Mouse (Mus musculus): ENCODE data around the gene Ube2n. TPM values are rescaled to one million over a fixed set of nuclear protein-coding genes. Genes with fewer than 3 reads are reported as not detected.

The Ube2n gene
- 179 and 189 TPM in 2 replicates for polyA plus RNA-seq (2015; fragmentation: Nextera tagmentation; extraction: Ambion mirVana)

- Histone ChIP-seq H3K4me1 (ENCODE audit: insufficient read depth, low read depth, low read length) (no peaks in the 10 kb centered on the region), H3K4me3 (ENCODE audit: low read depth, low read length) (peak within 1 kb of the TSS; percentile 90), H3K36me3 (ENCODE audit: insufficient read depth, low read length) (no peaks in the 10 kb centered on the region), H3K9me3 (ENCODE audit: low read length) (no peaks in the 10 kb centered on the region), H3K9ac (replicated peaks; ENCODE audit: low read depth) (peak within 1 kb of the TSS; percentile 93), H3K4me2 (replicated peaks; ENCODE audit: low read depth, low read length) (peak within 1 kb of the TSS; percentile 74), H3K27ac (ENCODE audit: low read length) (peak within 1 kb of the TSS; percentile 98), H3K27me3 (replicated peaks; ENCODE audit: insufficient read depth, low read length) (no peaks in the 10 kb centered on the region)
- peak; percentile 99 for DNase-seq (ENCODE audit: low spot score)
- ATAC-seq = peak; percentile 97
- TF ChIP-seq EP300 (IDR thresholded peaks at IDR 0.05) (no peak), CTCF (IDR thresholded peaks at IDR 0.05) (0 out of 2 replicates have a peak, but pooled peaks have one; percentile 2)
- WGBS = under 1% methylated on average over 63 of the region's 81 CpGs
Observed at GRCm38 (mm10) chr10:95514656-95515292, at the start of gene Ube2n. TSS of gene Ube2n (plus strand) at chr10:95515145.

GRCm38 (mm10) chr10:95465485-95465896 is 49.5 kb upstream of the Ube2n start:
- DNase-seq (ENCODE audit: low spot score) (peak; percentile 88), ATAC-seq (peak; percentile 86)
- no peaks in the 10 kb centered on the region for H3K4me1 ChIP-seq (ENCODE audit: insufficient read depth, low read depth, low read length)
- no peak overlapping the region for H3K9ac ChIP-seq (replicated peaks; ENCODE audit: low read depth)
- no peak overlapping the region for H3K4me3 ChIP-seq (ENCODE audit: low read depth, low read length)
- H3K9me3 ChIP-seq (ENCODE audit: low read length) = no peaks in the 10 kb centered on the region
- H3K36me3 ChIP-seq (ENCODE audit: insufficient read depth, low read length) = no peaks in the 10 kb centered on the region
- H3K27me3 ChIP-seq (replicated peaks; ENCODE audit: insufficient read depth, low read length) = no peaks in the 10 kb centered on the region
- no peak overlapping the region for H3K4me2 ChIP-seq (replicated peaks; ENCODE audit: low read depth, low read length)
- TF ChIP-seq CTCF (IDR thresholded peaks at IDR 0.05) (no peak), EP300 (IDR thresholded peaks at IDR 0.05) (peak; percentile 91)
- 14% methylated on average over 4 of the region's 4 CpGs for WGBS
- H3K27ac ChIP-seq (ENCODE audit: low read length) = peak overlapping the region; percentile 64; the same call in 1 of the 2 replicates

GRCm38 (mm10) chr10:95468894-95469293 is 46.1 kb upstream of the Ube2n start:
- Histone ChIP-seq H3K4me3 (ENCODE audit: low read depth, low read length) (no peak overlapping the region), H3K9me3 (ENCODE audit: low read length) (no peaks in the 10 kb centered on the region), H3K27me3 (replicated peaks; ENCODE audit: insufficient read depth, low read length) (no peaks in the 10 kb centered on the region), H3K36me3 (ENCODE audit: insufficient read depth, low read length) (no peaks in the 10 kb centered on the region), H3K4me2 (replicated peaks; ENCODE audit: low read depth, low read length) (no peak overlapping the region), H3K27ac (ENCODE audit: low read length) (no peak overlapping the region), H3K9ac (replicated peaks; ENCODE audit: low read depth) (no peak overlapping the region), H3K4me1 (ENCODE audit: insufficient read depth, low read depth, low read length) (no peaks in the 10 kb centered on the region)
- TF ChIP-seq EP300 (IDR thresholded peaks at IDR 0.05) (no peak), CTCF (IDR thresholded peaks at IDR 0.05) (no peak)
- WGBS = 72% methylated on average over 3 of the region's 4 CpGs
- DNase-seq (ENCODE audit: low spot score) (no peak), ATAC-seq (no peak)

GRCm38 (mm10) chr10:95471186-95471585 is 43.8 kb upstream of the Ube2n start:
- Histone ChIP-seq H3K4me1 (ENCODE audit: insufficient read depth, low read depth, low read length) (no peaks in the 10 kb centered on the region), H3K4me2 (replicated peaks; ENCODE audit: low read depth, low read length) (no peak overlapping the region), H3K4me3 (ENCODE audit: low read depth, low read length) (no peak overlapping the region), H3K9ac (replicated peaks; ENCODE audit: low read depth) (no peak overlapping the region), H3K27ac (ENCODE audit: low read length) (no peak overlapping the region), H3K9me3 (ENCODE audit: low read length) (no peaks in the 10 kb centered on the region), H3K27me3 (replicated peaks; ENCODE audit: insufficient read depth, low read length) (no peaks in the 10 kb centered on the region), H3K36me3 (ENCODE audit: insufficient read depth, low read length) (no peaks in the 10 kb centered on the region)
- no peak for DNase-seq (ENCODE audit: low spot score)
- TF ChIP-seq CTCF (IDR thresholded peaks at IDR 0.05) = no peak
- no peak for TF ChIP-seq EP300 (IDR thresholded peaks at IDR 0.05)
- no peak for ATAC-seq
- 79% methylated on average over 3 of the region's 3 CpGs for WGBS

GRCm38 (mm10) chr10:95471889-95472547 is 42.9 kb upstream of the Ube2n start:
- Histone ChIP-seq H3K4me2 (replicated peaks; ENCODE audit: low read depth, low read length) (no peak overlapping the region), H3K9ac (replicated peaks; ENCODE audit: low read depth) (no peak overlapping the region), H3K9me3 (ENCODE audit: low read length) (no peaks in the 10 kb centered on the region), H3K4me1 (ENCODE audit: insufficient read depth, low read depth, low read length) (no peaks in the 10 kb centered on the region), H3K27ac (ENCODE audit: low read length) (no peak overlapping the region), H3K36me3 (ENCODE audit: insufficient read depth, low read length) (no peaks in the 10 kb centered on the region), H3K27me3 (replicated peaks; ENCODE audit: insufficient read depth, low read length) (no peaks in the 10 kb centered on the region), H3K4me3 (ENCODE audit: low read depth, low read length) (no peak overlapping the region)
- TF ChIP-seq EP300 (IDR thresholded peaks at IDR 0.05) = no peak
- WGBS = 83% methylated on average over 11 of the region's 11 CpGs
- DNase-seq (ENCODE audit: low spot score) (no peak), ATAC-seq (no peak)

- Histone ChIP-seq H3K9ac (replicated peaks; ENCODE audit: low read depth) (no peak overlapping the region), H3K4me2 (replicated peaks; ENCODE audit: low read depth, low read length) (no peak overlapping the region), H3K4me1 (ENCODE audit: insufficient read depth, low read depth, low read length) (no peaks in the 10 kb centered on the region), H3K4me3 (ENCODE audit: low read depth, low read length) (no peak overlapping the region), H3K9me3 (ENCODE audit: low read length) (no peaks in the 10 kb centered on the region), H3K27ac (ENCODE audit: low read length) (no peak overlapping the region), H3K36me3 (ENCODE audit: insufficient read depth, low read length) (no peaks in the 10 kb centered on the region), H3K27me3 (replicated peaks; ENCODE audit: insufficient read depth, low read length) (no peaks in the 10 kb centered on the region)
- ATAC-seq (peak; percentile 90), DNase-seq (ENCODE audit: low spot score) (peak; percentile 94)
- WGBS = 4% methylated on average over 10 of the region's 10 CpGs
- TF ChIP-seq CTCF (IDR thresholded peaks at IDR 0.05) (peak; percentile 98), EP300 (IDR thresholded peaks at IDR 0.05) (peak; percentile 78)
Observed at GRCm38 (mm10) chr10:95475923-95476322, 39.0 kb upstream of the Ube2n start.

Data from lung, postnatal 0 days (tissue).